Mouse (Mus musculus) layer of hippocampus, postnatal 25 days (tissue): ENCODE results near the gene Tns1. TPM values are rescaled to one million over a fixed set of nuclear protein-coding genes. Genes with fewer than 3 reads are reported as not detected.

Source experiments
- DNase-seq, 2 experiments: peaks; one replicate each; pipeline ENCODE4 v3.0.0; 2022; ENCODE audit warnings: mixed read lengths in 2 of 2, low spot score in 1 of 2; ENCODE audit errors: extremely low spot score in 1 of 2
- total RNA-seq, 2 experiments: library from RNA; stranded (reverse); gene quantifications; 2 replicates each; pipeline ENCODE4 v1.2.3; 2021

Gene Tns1
- total RNA-seq, 2 experiments from 2014 or later: 29.6 to 41.9 TPM

DNA sequence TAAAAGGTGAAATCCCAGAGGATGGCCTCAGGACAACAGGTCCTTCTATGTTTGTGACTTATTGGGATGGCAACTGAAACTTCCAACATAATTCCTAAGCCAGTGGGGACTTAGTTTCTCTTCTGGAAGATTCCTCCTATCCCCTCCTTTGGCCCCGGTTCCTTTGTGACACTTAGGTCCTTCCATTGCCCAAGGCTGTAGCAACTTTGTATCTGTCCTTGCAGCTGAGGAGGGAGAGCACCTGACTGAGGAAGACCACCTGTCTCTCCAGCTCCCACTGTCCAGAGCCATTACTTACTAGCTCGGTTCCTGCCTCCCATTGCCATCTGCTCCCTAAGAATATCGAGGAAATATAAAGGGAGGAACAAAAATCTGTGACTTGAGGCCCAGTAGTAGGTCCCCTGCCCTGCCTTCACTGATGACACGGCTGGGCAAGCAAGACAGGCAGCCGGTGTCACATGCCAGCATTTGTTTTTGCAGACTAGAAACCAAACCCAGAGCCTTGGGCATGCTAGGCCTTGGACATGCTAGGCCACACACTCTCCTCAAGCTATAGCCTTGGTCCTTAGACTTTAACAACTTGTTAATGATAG, 160.0 kb downstream of the Tns1 start:
- no peak for DNase-seq

DNA sequence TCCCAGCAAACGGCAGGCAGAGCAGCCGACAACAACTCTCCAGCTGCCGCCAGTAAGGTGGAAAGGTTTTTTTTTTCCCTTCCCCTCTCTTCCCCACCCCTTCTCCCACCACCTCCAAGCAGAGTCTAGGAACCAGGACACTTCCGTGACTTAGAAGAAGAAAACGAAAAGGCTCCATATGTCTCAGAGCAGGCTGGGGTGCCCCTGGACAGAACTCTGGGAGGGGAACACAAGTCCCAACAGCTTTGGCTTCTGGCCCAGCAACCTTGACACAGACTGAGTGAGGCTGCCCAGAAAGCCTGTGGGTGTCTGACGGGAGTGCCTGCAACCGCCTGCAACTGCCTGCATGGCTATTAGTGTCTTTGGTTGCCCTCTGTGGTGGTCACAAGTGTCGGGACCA, 160.6 kb downstream of the Tns1 start:
- DNase-seq: no peak

GRCm38 (mm10) chr1:73962668-73963371, 161.4 kb downstream of the Tns1 start:
- no peak for DNase-seq

GRCm38 (mm10) chr1:73962049-73962448, 162.2 kb downstream of the Tns1 start:
- no peak for DNase-seq

DNA sequence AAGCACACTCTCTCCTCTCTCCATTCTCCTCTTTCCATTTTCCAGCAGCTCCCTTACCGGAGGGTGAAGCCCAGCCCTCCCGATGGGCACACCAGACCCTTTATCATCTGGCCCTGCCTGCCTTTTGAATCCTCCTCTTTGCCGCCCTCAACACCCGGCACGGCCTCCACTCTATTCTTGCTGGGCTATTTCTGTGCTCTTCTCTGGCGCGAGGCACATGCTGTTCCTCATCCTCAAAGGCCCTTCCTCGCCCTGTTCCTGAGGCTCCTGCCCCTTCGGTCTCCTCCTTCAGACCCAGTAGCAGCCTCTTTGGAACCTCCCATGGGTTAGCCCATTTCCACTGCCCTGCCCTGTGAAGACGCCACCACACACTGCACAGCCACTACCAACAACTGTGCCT, 164.5 kb downstream of the Tns1 start:
- DNase-seq: no peak

- no peak for DNase-seq
Measured at GRCm38 (mm10) chr1:73959344-73959743, 164.9 kb downstream of the Tns1 start.

DNA sequence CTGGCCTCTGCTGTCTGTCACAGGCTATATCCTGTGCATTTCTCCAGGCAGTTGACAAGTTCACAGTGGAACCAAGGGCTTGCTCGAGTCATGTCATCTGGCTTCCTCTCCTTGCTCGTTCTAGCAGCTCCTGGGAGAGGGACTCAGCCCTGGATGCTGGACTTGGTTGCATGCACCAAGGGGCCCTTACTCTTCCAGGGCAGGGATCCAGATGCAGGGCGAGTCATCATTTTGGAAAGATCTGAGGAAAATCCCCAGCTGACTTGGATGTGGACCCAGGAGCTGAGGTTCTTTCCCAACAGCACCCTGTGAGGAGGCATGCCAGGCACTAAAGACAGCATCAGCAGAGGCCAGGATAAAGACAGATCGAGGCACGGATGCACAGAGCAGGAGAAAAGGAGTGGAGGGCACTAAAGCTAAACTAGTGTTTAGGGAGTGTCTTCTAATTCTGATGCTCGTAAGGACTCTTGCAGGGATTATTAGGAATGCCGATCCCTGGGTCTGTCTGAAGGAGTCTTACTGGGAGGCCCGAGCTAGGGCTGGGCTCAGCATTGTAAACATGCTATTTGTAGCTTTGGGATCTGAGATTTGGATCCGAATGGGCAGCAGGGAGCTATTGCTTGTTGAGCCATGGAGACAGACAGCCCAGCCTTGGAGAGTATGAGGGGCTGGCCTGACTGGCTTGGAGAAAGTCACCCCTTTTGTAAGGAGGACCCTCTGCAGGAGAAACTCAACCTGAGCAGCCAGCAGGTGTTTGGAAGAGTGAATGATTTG, 165.9 kb downstream of the Tns1 start:
- DNase-seq: no peak

GRCm38 (mm10) chr1:73957428-73957827, 166.8 kb downstream of the Tns1 start:
- DNase-seq: no peak

DNA sequence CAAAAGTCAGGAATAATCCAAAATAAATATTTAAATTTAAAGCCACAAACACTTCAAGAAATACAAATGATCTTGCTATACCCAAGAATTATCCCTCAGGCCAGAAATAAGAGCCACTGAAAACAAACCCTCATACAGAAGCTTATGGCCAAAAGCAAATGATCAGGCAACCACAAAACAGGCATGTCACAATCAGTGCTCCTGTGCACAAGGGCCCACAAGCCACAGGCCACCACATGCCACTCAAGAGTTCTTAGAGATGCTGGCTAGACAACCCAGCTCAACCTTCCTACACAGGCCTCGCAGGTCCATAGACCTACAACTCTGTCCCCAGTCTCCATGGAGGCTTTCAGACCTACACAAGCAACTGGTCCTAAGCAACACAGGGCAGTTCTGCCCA, 167.9 kb downstream of the Tns1 start:
- no peak for DNase-seq

DNA sequence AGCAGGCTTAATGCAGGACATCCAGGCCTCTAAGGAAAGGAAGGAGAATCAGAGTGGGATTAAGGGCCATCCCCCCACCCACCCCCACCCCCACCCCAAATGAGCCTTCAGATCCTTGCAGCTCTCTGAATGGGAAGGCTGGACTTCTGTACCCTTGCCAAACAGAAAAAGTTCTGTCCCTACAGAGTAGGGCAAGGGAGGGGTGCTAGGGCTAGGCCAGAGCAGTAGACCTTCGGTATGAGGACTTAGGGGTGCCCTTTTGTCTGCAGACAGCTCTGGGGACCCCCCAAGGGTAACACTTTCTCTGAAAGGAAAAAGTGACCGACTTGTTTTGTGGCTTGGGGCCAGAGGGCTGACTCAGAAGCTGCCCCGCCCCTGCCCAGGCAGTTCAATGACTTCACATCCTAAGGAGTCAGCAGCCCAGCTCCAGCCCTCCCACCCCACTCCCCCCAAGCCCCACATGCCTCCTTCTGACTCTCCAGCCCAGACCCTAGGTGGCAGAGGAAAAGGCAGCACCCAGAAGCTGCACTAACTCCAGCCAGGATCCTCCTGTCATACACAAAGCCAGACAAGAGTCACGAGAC, 168.9 kb downstream of the Tns1 start:
- DNase-seq: no peak

DNA sequence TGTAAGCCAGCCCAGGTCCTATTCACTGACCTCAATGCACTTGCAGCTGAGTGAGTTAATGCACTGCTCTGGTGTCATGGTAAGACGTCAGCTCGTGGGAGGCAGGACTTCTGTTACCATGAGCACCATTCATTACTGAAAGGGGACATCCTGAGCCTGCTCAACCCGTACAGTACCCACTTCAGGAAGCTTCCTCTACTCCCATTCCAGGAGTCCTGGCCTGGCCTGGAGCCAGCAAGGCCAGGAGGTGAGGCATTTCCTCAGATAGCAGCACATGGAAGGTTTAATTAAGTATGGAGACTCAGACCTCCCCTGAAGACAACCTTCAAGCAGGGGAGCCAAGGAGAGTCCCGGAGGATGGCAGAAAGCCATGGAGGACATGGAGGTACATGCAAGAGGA, 169.6 kb downstream of the Tns1 start:
- no peak for DNase-seq

GRCm38 (mm10) chr1:73954015-73954408, 170.2 kb downstream of the Tns1 start:
- no peak for DNase-seq

- no peak for DNase-seq
Measured at GRCm38 (mm10) chr1:73953317-73954014, 170.8 kb downstream of the Tns1 start.

DNA sequence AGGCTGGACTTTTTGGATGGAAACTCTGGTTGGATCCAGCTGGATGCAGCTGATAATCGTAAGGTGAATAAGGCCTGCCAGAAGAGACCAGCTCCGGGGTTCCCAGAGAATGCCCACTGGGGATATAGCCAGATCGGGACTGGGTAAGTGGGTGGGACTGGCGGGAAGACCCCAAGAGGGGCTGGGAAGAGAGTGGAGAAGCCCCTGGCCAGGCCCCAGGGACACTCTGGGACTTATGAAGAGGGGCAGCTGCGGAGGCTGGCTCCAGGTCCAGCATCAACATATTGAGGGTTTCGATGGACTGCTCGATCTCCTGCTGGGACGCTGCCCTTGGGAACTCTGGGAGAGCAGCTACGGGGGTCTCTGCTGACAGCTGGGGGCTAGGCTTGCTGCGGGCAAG, 171.7 kb downstream of the Tns1 start:
- DNase-seq: no peak

- no peak for DNase-seq
Measured at GRCm38 (mm10) chr1:73951178-73951577, 173.1 kb downstream of the Tns1 start.

GRCm38 (mm10) chr1:73948757-73949156, 175.5 kb downstream of the Tns1 start:
- DNase-seq: no peak

DNA sequence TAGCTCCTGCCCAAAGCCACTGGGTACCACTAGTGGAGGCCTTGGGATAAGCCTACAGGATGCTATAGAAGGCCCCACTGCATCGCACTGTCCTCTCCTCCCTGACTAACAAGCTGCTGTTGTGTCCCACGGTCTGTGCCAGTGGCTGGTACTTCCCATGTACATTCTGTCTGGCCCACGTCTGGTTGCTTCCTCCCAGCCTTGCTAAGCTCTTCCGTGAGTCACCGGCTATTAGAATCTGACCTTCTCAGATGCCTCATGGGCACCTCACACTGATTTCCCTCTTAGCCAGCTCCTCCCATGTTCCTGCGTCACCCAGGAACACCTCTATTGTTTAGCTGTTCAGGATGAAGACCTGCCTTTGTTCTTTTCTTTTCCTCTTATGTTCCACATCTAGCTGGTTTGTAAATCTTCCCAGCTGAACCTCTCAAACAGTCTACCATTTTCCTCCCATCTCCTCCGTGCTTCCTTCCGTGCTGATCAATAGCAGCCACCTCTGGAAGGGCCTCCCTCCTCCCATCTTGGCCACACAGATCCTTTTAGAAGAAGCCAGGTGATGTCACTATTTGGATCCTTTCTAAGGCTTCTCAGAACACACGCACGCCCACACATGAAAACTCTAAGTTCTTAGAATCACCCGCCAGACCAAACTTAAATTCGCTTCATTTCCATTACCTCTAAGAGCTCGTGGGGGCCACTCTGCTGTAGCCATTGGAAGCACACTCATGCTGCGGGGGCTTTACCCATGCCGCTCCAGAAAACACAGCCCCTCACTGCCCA, 176.5 kb downstream of the Tns1 start:
- no peak for DNase-seq

DNA sequence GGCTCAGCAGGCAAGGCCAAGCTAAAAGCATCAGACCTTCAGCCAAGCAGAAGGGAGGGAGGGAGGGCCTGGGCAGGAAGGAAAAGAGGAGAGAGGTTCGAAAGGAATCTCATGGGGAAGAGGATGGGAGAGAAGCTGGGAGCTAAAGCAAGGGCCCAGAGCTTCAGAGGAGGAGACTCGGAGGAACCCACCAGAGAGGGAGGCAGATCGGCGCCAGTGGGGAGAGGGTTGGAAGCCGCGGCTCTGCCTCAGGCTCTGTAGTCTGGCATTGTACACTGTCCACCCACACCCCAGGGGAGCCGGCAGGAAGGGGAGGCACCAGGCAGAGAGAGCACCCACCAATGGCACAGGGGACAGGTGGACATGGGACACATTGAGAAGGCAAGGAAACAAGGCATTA, 177.5 kb downstream of the Tns1 start:
- no peak for DNase-seq

- no peak for DNase-seq
Measured at GRCm38 (mm10) chr1:73944393-73944792, 179.9 kb downstream of the Tns1 start.
